Mouse (Mus musculus) embryonic facial prominence, embryonic 11.5 days (tissue): ENCODE measurements around the gene Fbxo46. TPM values are rescaled to one million over a fixed set of nuclear protein-coding genes. Genes with fewer than 3 reads are reported as not detected.

Experiments used
- ATAC-seq: fragments of 200-750 bp; cut with Nextera tagmentation; replicated peaks from 2 replicates; pipeline ENCODE4 v1.8.0; 2017; ENCODE audit warnings: low read depth; ENCODE audit not compliant: insufficient number of reproducible peaks, low FRiP score, low TSS enrichment
- DNase-seq: peaks from one replicate; pipeline ENCODE4 v3.0.0-alpha.2; 2015; ENCODE audit warnings: low spot score
- H3K27ac ChIP-seq: fragments of 300-500 bp; sonication (generic); replicated peaks from 2 replicates; pipeline ENCODE4 v1.5.1; 2014; ENCODE audit warnings: mild to moderate bottlenecking, low read depth, low read length, control low read depth
- H3K27me3 ChIP-seq: fragments of 300-500 bp; sonication (generic); 2 replicates; pipeline ENCODE4 v1.6.1; 2014; ENCODE audit warnings: mild to moderate bottlenecking, low read length, moderate library complexity, mixed read lengths; ENCODE audit not compliant: control insufficient read depth, insufficient read depth
- H3K36me3 ChIP-seq: fragments of 300-500 bp; sonication (generic); replicated peaks from 2 replicates; pipeline ENCODE4 v1.6.1; 2014; ENCODE audit warnings: low read depth, mild to moderate bottlenecking, low read length, moderate library complexity, mixed read lengths; ENCODE audit not compliant: control insufficient read depth, insufficient read depth
- H3K4me1 ChIP-seq: fragments of 300-500 bp; sonication (generic); 2 replicates; pipeline ENCODE4 v1.6.1; 2014; ENCODE audit warnings: low read length, mixed read lengths; ENCODE audit not compliant: control insufficient read depth, insufficient read depth
- H3K4me2 ChIP-seq: fragments of 300-500 bp; sonication (generic); 2 replicates; pipeline ENCODE4 v1.6.1; 2014; ENCODE audit warnings: low read depth, mild to moderate bottlenecking, control low read depth, low read length, moderate library complexity
- H3K4me3 ChIP-seq: fragments of 300-500 bp; sonication (generic); 2 replicates; pipeline ENCODE4 v1.5.1; 2014; ENCODE audit warnings: low read depth, low read length, control low read depth
- H3K9ac ChIP-seq: fragments of 300-500 bp; sonication (generic); replicated peaks from 2 replicates; pipeline ENCODE4 v1.6.1; 2014; ENCODE audit warnings: mild to moderate bottlenecking, control low read depth, low read length
- H3K9me3 ChIP-seq: fragments of 300-500 bp; sonication (generic); replicated peaks from 2 replicates; pipeline ENCODE4 v1.6.1; 2016; ENCODE audit warnings: mild to moderate bottlenecking, low read length, inconsistent platforms, mixed read lengths; ENCODE audit not compliant: control insufficient read depth
- WGBS: fragments of 180-500 bp; shearing (Covaris S2); extraction: QIAGEN DNeasy Blood & Tissue Kit; methylation state at CpG from one replicate; pipeline ENCODE4 v1.1.7; 2014; 5-methylcytosine and 5-hydroxymethylcytosine counted together
- polyA plus RNA-seq: library from polyadenylated mRNA; unstranded; fragments of >200 nt; fragmentation: Nextera tagmentation; extraction: Ambion mirVana; gene quantifications from 2 replicates; pipeline ENCODE4 v1.2.1, GENCODE M21; 2014

Gene Fbxo46
- polyA plus RNA-seq, 1 experiment from 2014 or later, result 7.4 TPM

GRCm38 (mm10) chr7:19093537-19094385 lies 25.9 kb upstream of the Fbxo46 start:
- H3K36me3 ChIP-seq, result no peaks in the 10 kb centered on the region; the same call in 1 of the 2 replicates
- ATAC-seq (peak; percentile 81), DNase-seq (peak; percentile 99)
- H3K27me3 ChIP-seq, result peaks cover 4% of the 10 kb centered on the region; the same call in 1 of the 2 replicates
- WGBS, result under 1% methylated on average over 45 of the region's 45 CpGs
- peak overlapping the region; percentile 93 for H3K9ac ChIP-seq
- H3K4me1 ChIP-seq, result peaks cover 13% of the 10 kb centered on the region
- H3K9me3 ChIP-seq, result no peaks in the 10 kb centered on the region
- peak overlapping the region; percentile 97 for H3K27ac ChIP-seq
- peak overlapping the region; percentile 94 for H3K4me2 ChIP-seq
- peak overlapping the region; percentile 79 for H3K4me3 ChIP-seq

GRCm38 (mm10) chr7:19094471-19094825 lies 25.2 kb upstream of the Fbxo46 start, which contains the start of gene Six5:
Gene Six5 (plus strand): TSS chr7:19094594.
- Histone ChIP-seq H3K4me1 (peaks cover 13% of the 10 kb centered on the region), H3K9ac (peak within 1 kb of the TSS; percentile 93), H3K27ac (peak within 1 kb of the TSS; percentile 97), H3K4me3 (peak within 1 kb of the TSS; percentile 79), H3K4me2 (peak within 1 kb of the TSS; percentile 94), H3K9me3 (no peaks in the 10 kb centered on the region), H3K27me3 (peaks cover 4% of the 10 kb centered on the region; the same call in 1 of the 2 replicates), H3K36me3 (no peaks in the 10 kb centered on the region; the same call in 1 of the 2 replicates)
- no peak for ATAC-seq
- 0% methylated on average over 15 of the region's 36 CpGs for WGBS
- DNase-seq, result no peak

GRCm38 (mm10) chr7:19094826-19095750 lies 24.6 kb upstream of the Fbxo46 start:
- Histone ChIP-seq H3K4me2 (peak overlapping the region; percentile 94), H3K4me3 (peak overlapping the region; percentile 79), H3K9me3 (no peaks in the 10 kb centered on the region), H3K27me3 (peaks cover 4% of the 10 kb centered on the region; the same call in 1 of the 2 replicates), H3K36me3 (no peaks in the 10 kb centered on the region; the same call in 1 of the 2 replicates), H3K4me1 (peaks cover 13% of the 10 kb centered on the region), H3K27ac (peak overlapping the region; percentile 97), H3K9ac (peak overlapping the region; percentile 93)
- WGBS, result under 1% methylated on average over 64 of the region's 87 CpGs
- ATAC-seq (no peak), DNase-seq (peak; percentile 55)

GRCm38 (mm10) chr7:19095751-19096110 lies 23.9 kb upstream of the Fbxo46 start:
- Histone ChIP-seq H3K4me1 (peaks cover 13% of the 10 kb centered on the region), H3K9ac (peak overlapping the region; percentile 93), H3K27ac (peak overlapping the region; percentile 97), H3K27me3 (peaks cover 4% of the 10 kb centered on the region; the same call in 1 of the 2 replicates), H3K9me3 (no peaks in the 10 kb centered on the region), H3K4me2 (peak overlapping the region; percentile 94), H3K36me3 (no peaks in the 10 kb centered on the region; the same call in 1 of the 2 replicates), H3K4me3 (peak overlapping the region; percentile 79)
- peak; percentile 91 for DNase-seq
- peak; percentile 1; the same call in 1 of the 2 replicates for ATAC-seq
- 0% methylated on average over 19 of the region's 19 CpGs for WGBS

- Histone ChIP-seq H3K36me3 (no peaks in the 10 kb centered on the region), H3K4me1 (peaks cover 13% of the 10 kb centered on the region), H3K4me3 (peak overlapping the region; percentile 79), H3K9ac (peak overlapping the region; percentile 93), H3K27ac (peak overlapping the region; percentile 97), H3K27me3 (peaks cover 4% of the 10 kb centered on the region; the same call in 1 of the 2 replicates), H3K4me2 (peak overlapping the region; percentile 94), H3K9me3 (no peaks in the 10 kb centered on the region)
- DNase-seq (no peak), ATAC-seq (no peak)
- WGBS, result 51% methylated on average over 5 of the region's 5 CpGs
Observed at GRCm38 (mm10) chr7:19096421-19096976, 23.2 kb upstream of the Fbxo46 start.

GRCm38 (mm10) chr7:19097217-19097616 lies 22.4 kb upstream of the Fbxo46 start:
- WGBS, result 55% methylated on average over 2 of the region's 2 CpGs
- DNase-seq, result no peak
- Histone ChIP-seq H3K9me3 (no peaks in the 10 kb centered on the region), H3K4me1 (peaks cover 8% of the 10 kb centered on the region), H3K36me3 (no peaks in the 10 kb centered on the region), H3K4me3 (no peak overlapping the region), H3K4me2 (no peak overlapping the region), H3K27ac (no peak overlapping the region), H3K27me3 (no peaks in the 10 kb centered on the region), H3K9ac (no peak overlapping the region)
- no peak for ATAC-seq

GRCm38 (mm10) chr7:19097863-19098262 lies 21.8 kb upstream of the Fbxo46 start:
- H3K4me2 ChIP-seq, result no peak overlapping the region
- H3K9me3 ChIP-seq, result no peaks in the 10 kb centered on the region
- peaks cover 8% of the 10 kb centered on the region for H3K4me1 ChIP-seq
- H3K36me3 ChIP-seq, result no peaks in the 10 kb centered on the region
- H3K4me3 ChIP-seq, result no peak overlapping the region
- H3K27me3 ChIP-seq, result no peaks in the 10 kb centered on the region
- DNase-seq (no peak), ATAC-seq (no peak)
- no peak overlapping the region for H3K27ac ChIP-seq
- no peak overlapping the region for H3K9ac ChIP-seq
